Mouse (Mus musculus) gastrocnemius, adult 2 months (tissue): Measurements from ENCODE around the gene Tfap2e. TPM values are rescaled to one million over a fixed set of nuclear protein-coding genes. Genes with fewer than 3 reads are reported as not detected.

ENCODE experiments used
- DNase-seq: peaks from one replicate; pipeline ENCODE4 v3.0.0; 2022
- H3K27ac ChIP-seq: fragments of 200-600 bp; 2 replicates; pipeline ENCODE4 v1.8.1; 2022; ENCODE audit warnings: mild to moderate bottlenecking
- H3K4me3 ChIP-seq: fragments of 200-600 bp; 2 replicates; pipeline ENCODE4 v1.8.1; 2022; ENCODE audit warnings: mild to moderate bottlenecking, moderate library complexity
- CTCF ChIP-seq: fragments of 200-600 bp; IDR thresholded peaks from 2 replicates; pipeline ENCODE4 v1.8.1; 2022; ENCODE audit warnings: antibody characterized with exemption, mild to moderate bottlenecking, moderate library complexity
- intact Hi-C: fragments of 180-260 bp; cut with DNase I; formaldehyde crosslinking; loops from one replicate; pipeline ENCODE4 v1.15.1; 2025
- total RNA-seq, 2 experiments: library from RNA; stranded (reverse); gene quantifications; 2 replicates each; pipeline ENCODE4 v1.2.3; 2021

Gene Tfap2e
- total RNA-seq, 2 experiments from 2014 or later, result not detected

GRCm38 (mm10) chr4:126759435-126759834 lies 23.4 kb upstream of the Tfap2e start:
- intact Hi-C loops, result no loop called here
- no peak for TF ChIP-seq CTCF
- H3K27ac ChIP-seq, result no peak overlapping the region
- H3K4me3 ChIP-seq, result no peak overlapping the region
- DNase-seq, result no peak

- no peak for DNase-seq
- intact Hi-C loops, result no loop called here
- TF ChIP-seq CTCF, result no peak
- Histone ChIP-seq H3K27ac (no peak overlapping the region), H3K4me3 (no peak overlapping the region)
Measured at GRCm38 (mm10) chr4:126758299-126758698, 22.3 kb upstream of the Tfap2e start.

GRCm38 (mm10) chr4:126756766-126757165 lies 20.7 kb upstream of the Tfap2e start:
- intact Hi-C loops, result no loop called here
- Histone ChIP-seq H3K27ac (no peak overlapping the region), H3K4me3 (no peak overlapping the region)
- no peak for TF ChIP-seq CTCF
- DNase-seq, result no peak

- intact Hi-C loops, result loop anchor here (5.0 kb wide), 1 partner anchor 78 kb away; the partner anchor contains the start of gene Psmb2
- Histone ChIP-seq H3K4me3 (peak overlapping the region; percentile 84), H3K27ac (no peak overlapping the region)
- no peak for TF ChIP-seq CTCF
- DNase-seq, result no peak
Measured at GRCm38 (mm10) chr4:126754736-126755374, 18.8 kb upstream of the Tfap2e start.

GRCm38 (mm10) chr4:126754231-126754611 lies 18.2 kb upstream of the Tfap2e start:
- Histone ChIP-seq H3K4me3 (peak overlapping the region; percentile 84), H3K27ac (peak overlapping the region; percentile 99)
- DNase-seq, result no peak
- TF ChIP-seq CTCF, result no peak
- intact Hi-C loops, result loop anchor here (5.0 kb wide), 1 partner anchor 77 kb away; the partner anchor contains the start of gene Psmb2

- Histone ChIP-seq H3K27ac (peak within 1 kb of the TSS; percentile 99), H3K4me3 (peak within 1 kb of the TSS; percentile 84)
- TF ChIP-seq CTCF, result no peak
- peak; percentile 98 for DNase-seq
- intact Hi-C loops, result loop anchor here (5.0 kb wide), 1 partner anchor 76 kb away; the partner anchor contains the start of gene Psmb2
Measured at GRCm38 (mm10) chr4:126753268-126754230, 17.5 kb upstream of the Tfap2e start, which contains the start of the genes Ncdn and AU040320. Gene Ncdn (minus strand): TSS chr4:126753438. Gene AU040320 (plus strand): TSS chr4:126753544.

GRCm38 (mm10) chr4:126752608-126753141 lies 16.6 kb upstream of the Tfap2e start:
- no peak for TF ChIP-seq CTCF
- DNase-seq, result peak; percentile 40
- intact Hi-C loops, result loop anchor here (5.0 kb wide), 1 partner anchor 75 kb away; the partner anchor contains the start of gene Psmb2
- Histone ChIP-seq H3K4me3 (peak overlapping the region; percentile 84), H3K27ac (peak overlapping the region; percentile 99)

GRCm38 (mm10) chr4:126752024-126752607 lies 16.1 kb upstream of the Tfap2e start:
- intact Hi-C loops, result loop anchor here (5.0 kb wide), 1 partner anchor 75 kb away; the partner anchor contains the start of gene Psmb2
- Histone ChIP-seq H3K4me3 (peak overlapping the region; percentile 84), H3K27ac (peak overlapping the region; percentile 99)
- peak; percentile 25 for DNase-seq
- TF ChIP-seq CTCF, result no peak

GRCm38 (mm10) chr4:126751556-126752023 lies 15.6 kb upstream of the Tfap2e start:
- Histone ChIP-seq H3K27ac (no peak overlapping the region), H3K4me3 (peak overlapping the region; percentile 84; the same call in 1 of the 2 replicates)
- DNase-seq, result no peak
- intact Hi-C loops, result loop anchor here (5.0 kb wide), 1 partner anchor 74 kb away; the partner anchor contains the start of gene Psmb2
- TF ChIP-seq CTCF, result no peak

GRCm38 (mm10) chr4:126750863-126751555 lies 15.0 kb upstream of the Tfap2e start:
- TF ChIP-seq CTCF, result no peak
- intact Hi-C loops, result loop anchor here (5.0 kb wide), 1 partner anchor 74 kb away; the partner anchor contains the start of gene Psmb2
- no peak overlapping the region for H3K4me3 ChIP-seq
- no peak for DNase-seq
- no peak overlapping the region for H3K27ac ChIP-seq

- intact Hi-C loops, result loop anchor here (5.0 kb wide), 1 partner anchor 73 kb away; the partner anchor contains the start of gene Psmb2
- H3K4me3 ChIP-seq, result peak overlapping the region; percentile 22
- peak; percentile 88 for DNase-seq
- H3K27ac ChIP-seq, result peak overlapping the region; percentile 52
- no peak for TF ChIP-seq CTCF
Measured at GRCm38 (mm10) chr4:126750046-126750683, 14.1 kb upstream of the Tfap2e start.
